Mouse (Mus musculus) kidney, adult 2 months (tissue): ENCODE data around the gene Dpp6.

Experiments used
- CTCF ChIP-seq: fragments of 200-500 bp; conservative IDR thresholded peaks from 2 replicates; pipeline ENCODE4 v1.5.1; 2011; ENCODE audit warnings: low read depth, mild to moderate bottlenecking, control low read depth, low read length, moderate library complexity, mixed read lengths; ENCODE audit not compliant: insufficient read depth, insufficient read length
- POLR2A ChIP-seq: fragments of 200-500 bp; IDR thresholded peaks from one replicate; pipeline ENCODE4 v1.6.1; 2011; ENCODE audit warnings: low read depth, low read length, control low read depth

DNA sequence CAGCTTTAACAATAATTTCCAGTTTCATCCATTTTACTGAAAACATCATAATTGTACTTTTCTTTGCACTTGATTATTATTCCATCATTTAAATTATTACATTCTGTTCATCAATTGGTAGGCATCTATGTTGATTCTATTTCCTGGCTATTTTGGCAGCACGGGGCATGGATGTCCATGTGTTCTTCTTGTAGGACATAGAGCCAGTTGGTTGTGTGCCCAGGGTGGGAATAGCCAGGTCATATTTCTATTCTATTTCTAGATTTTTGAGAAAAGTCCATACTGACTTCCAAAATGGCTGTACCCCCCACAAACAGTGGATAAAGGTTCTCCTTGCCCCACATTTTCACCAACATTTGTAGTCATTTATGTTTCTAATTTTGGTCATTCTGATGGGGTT, 19.0 kb downstream of the Dpp6 start:
- TF ChIP-seq POLR2A = no peak
- TF ChIP-seq CTCF = no peak
